8 mouse cellular contexts compared by ENCODE assay signal in the genomic region with DNA sequence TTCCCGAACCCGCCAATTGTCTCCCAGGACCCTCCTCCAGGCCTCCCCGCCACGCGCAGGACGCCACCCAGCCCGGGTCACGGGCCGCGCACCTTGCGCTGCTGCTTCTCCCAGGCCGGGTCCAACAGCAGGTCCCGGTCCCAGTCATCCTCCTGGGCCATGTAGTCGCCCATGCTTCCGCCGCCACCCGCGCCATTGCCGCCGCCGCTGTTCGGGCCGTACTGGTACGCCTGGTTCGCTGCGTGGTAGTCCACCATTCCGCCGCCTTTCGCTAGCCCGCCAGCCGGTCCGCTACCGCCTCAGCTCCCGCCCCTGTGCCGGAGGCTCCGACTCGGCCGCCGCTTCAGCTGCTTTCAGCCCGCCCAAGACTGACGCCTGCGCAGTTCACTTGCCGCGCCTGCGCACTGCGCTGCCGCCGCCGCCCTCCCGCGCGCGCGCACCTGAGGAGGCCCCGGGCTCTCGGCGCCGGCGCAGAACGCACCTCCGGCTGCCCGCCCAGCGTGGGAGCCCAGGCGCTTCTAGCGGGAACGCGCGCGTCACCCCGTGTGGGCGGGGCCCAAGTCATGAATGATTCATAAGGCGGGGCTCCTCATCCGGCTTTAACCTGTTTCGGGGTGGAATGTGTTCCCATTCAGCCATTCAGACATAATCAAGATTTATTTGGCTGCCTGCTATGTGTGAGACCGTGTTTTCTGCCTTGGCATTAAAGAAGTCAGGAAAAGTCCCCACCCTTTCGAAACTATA. TPM values are rescaled to one million over a fixed set of nuclear protein-coding genes. Genes with fewer than 3 reads are reported as not detected.
A peak's percentile ranks its signal among the peaks of the same experiment; 100 is the strongest.
DNase-seq lines count a peak whose midpoint lies in the region; ATAC-seq lines count a peak whose summit lies in the region.

A gene (minus strand): TSS at position 414 of the 744 bp plus-strand sequence.

- no peaks in the 10 kb centered on the region for H3K36me3 ChIP-seq in hindbrain, embryonic 16.5 days (ENCODE audit: control insufficient read depth, insufficient read depth, low read length)
- H3K36me3 ChIP-seq in macrophage (ENCODE audit: inconsistent target), result no peaks in the 10 kb centered on the region

- ATAC-seq in hindbrain, embryonic 16.5 days, result peak; percentile 93

- H3K4me1 ChIP-seq in hindbrain, embryonic 16.5 days (ENCODE audit: control insufficient read depth, insufficient read depth, low read depth, low read length), result peaks cover 26% of the 10 kb centered on the region

- under 1% methylated on average over 72 of the region's 76 CpGs for WGBS in hindbrain, embryonic 16.5 days
- WGBS in macrophage (ENCODE audit: missing documents), result under 1% methylated on average over 72 of the region's 76 CpGs

- peak within 1 kb of the TSS; percentile 88 for H3K27ac ChIP-seq in hindbrain, embryonic 16.5 days (ENCODE audit: low read depth, low read length)
- peak within 1 kb of the TSS; percentile 46 for H3K27ac ChIP-seq in macrophage

- H3K27me3 ChIP-seq in hindbrain, embryonic 16.5 days (replicated peaks; ENCODE audit: control insufficient read depth, insufficient read depth, low read length), result no peaks in the 10 kb centered on the region

- H3K79me2 ChIP-seq in macrophage (ENCODE audit: inconsistent target), result peaks cover 48% of the 10 kb centered on the region

- H3K9ac ChIP-seq in hindbrain, embryonic 16.5 days (ENCODE audit: low read depth, low read length), result peak within 1 kb of the TSS; percentile 90

- DNase-seq in T-cell, adult 2 months (ENCODE audit: low spot score), result peak; percentile 99
- DNase-seq in cerebellum, postnatal 36 days, result peak; percentile 98 to 99
- peak; percentile 97 for DNase-seq in gastrocnemius, adult 18-20 months (ENCODE audit: low spot score)
- DNase-seq in left cerebral cortex, adult 18-20 months (ENCODE audit: low spot score in 2 of 2), result peak; percentile 99
- DNase-seq in right cerebral cortex, adult 18-20 months, result peak; percentile 99
- peak; percentile 98 for DNase-seq in urinary bladder, postnatal 10 days (ENCODE audit: low spot score)

- no peaks in the 10 kb centered on the region for H3K9me3 ChIP-seq in hindbrain, embryonic 16.5 days (ENCODE audit: control insufficient read depth, low read length)

- peak within 1 kb of the TSS; percentile 89 for H3K4me3 ChIP-seq in hindbrain, embryonic 16.5 days (ENCODE audit: low read length)
- H3K4me3 ChIP-seq in macrophage (ENCODE audit: inconsistent target), result peak within 1 kb of the TSS; percentile 93

- peak within 1 kb of the TSS; percentile 68 for H3K4me2 ChIP-seq in hindbrain, embryonic 16.5 days (ENCODE audit: low read length)

RNA-seq across cellular contexts. Expression of the gene that starts here (rescaled TPM):
- total RNA-seq in gastrocnemius, adult 18-20 months (2021), result 10 to 100 TPM; 29.6 to 46.1 TPM
- polyA plus RNA-seq in hindbrain, embryonic 16.5 days (2015; fragmentation: Nextera tagmentation; extraction: Ambion mirVana), result 146 and 172 TPM in 2 replicates
- 100 to 1,000 TPM; 192 TPM for total RNA-seq in left cerebral cortex, adult 18-20 months (2021)
- total RNA-seq in macrophage (2018; cell fraction: chromatin; rRNA removed), result 100 to 1,000 TPM in 2 of 26 experiments, 10 to 100 TPM in 24; 30.6 to 199 (median 65.0) TPM
- total RNA-seq in macrophage (2018; cell fraction: cytosol; rRNA removed), result 100 to 1,000 TPM; 111 to 157 (median 131) TPM
- 100 to 1,000 TPM in 1 of 26 experiments, 10 to 100 TPM in 25; 56.6 to 111 (median 76.5) TPM for total RNA-seq in macrophage (2018; cell fraction: nucleus; rRNA removed)
- 117 to 186 TPM (median 183 TPM) in 3 replicates for polyA plus RNA-seq in macrophage (2018)

Comparison
In these comparisons a context has a peak if more than half of its experiments do, and no peak if none do; other contexts are left out.
1. Peak in every context shown above with its lines: DNase-seq, ATAC-seq, H3K4me3 ChIP-seq and H3K27ac ChIP-seq.
2. RNA of the gene that starts here (total RNA-seq): 192 TPM in left cerebral cortex, adult 18-20 months; 29.6 to 46.1 TPM in gastrocnemius, adult 18-20 months; every median in the first group is over 4 times any median in the second.